Mouse (Mus musculus): ENCODE data around the gene Tmem216. TPM values are rescaled to one million over a fixed set of nuclear protein-coding genes. Genes with fewer than 3 reads are reported as not detected.
A peak's percentile ranks its signal among the peaks of the same experiment; 100 is the strongest.

Gene Tmem216
- polyA plus RNA-seq, 1 experiment from 2014 or later, result 68.6 TPM

GRCm38 (mm10) chr19:10587231-10587630, 31.2 kb upstream of the Tmem216 start:
- Histone ChIP-seq H3K4me3 (no peak overlapping the region), H3K27ac (replicated peaks) (no peak overlapping the region), H3K27me3 (replicated peaks; ENCODE audit: low read depth, poor library complexity, severe bottlenecking) (no peaks in the 10 kb centered on the region), H3K36me3 (replicated peaks) (peaks cover 20% of the 10 kb centered on the region), H3K9me3 (no peaks in the 10 kb centered on the region), H3K4me1 (peaks cover 13% of the 10 kb centered on the region)
- 82% methylated on average over 8 of the region's 8 CpGs for WGBS
- no peak for DNase-seq (ENCODE audit: low spot score)

GRCm38 (mm10) chr19:10585112-10585511, 29.1 kb upstream of the Tmem216 start:
- Histone ChIP-seq H3K4me3 (no peak overlapping the region), H3K4me1 (peaks cover 13% of the 10 kb centered on the region), H3K27ac (replicated peaks) (no peak overlapping the region), H3K27me3 (replicated peaks; ENCODE audit: low read depth, poor library complexity, severe bottlenecking) (no peaks in the 10 kb centered on the region), H3K36me3 (replicated peaks) (peaks cover 12% of the 10 kb centered on the region; the same call in 1 of the 2 replicates), H3K9me3 (no peaks in the 10 kb centered on the region)
- DNase-seq (ENCODE audit: low spot score), result no peak
- 84% methylated on average over 8 of the region's 8 CpGs for WGBS

GRCm38 (mm10) chr19:10583550-10584146, 27.6 kb upstream of the Tmem216 start:
- Histone ChIP-seq H3K4me3 (no peak overlapping the region), H3K9me3 (no peaks in the 10 kb centered on the region), H3K27ac (replicated peaks) (no peak overlapping the region), H3K36me3 (replicated peaks) (peaks cover 7% of the 10 kb centered on the region; the same call in 1 of the 2 replicates), H3K27me3 (replicated peaks; ENCODE audit: low read depth, poor library complexity, severe bottlenecking) (no peaks in the 10 kb centered on the region), H3K4me1 (peaks cover 4% of the 10 kb centered on the region; the same call in 1 of the 2 replicates)
- no peak for DNase-seq (ENCODE audit: low spot score)
- 88% methylated on average over 7 of the region's 7 CpGs for WGBS

GRCm38 (mm10) chr19:10581984-10582383, 25.9 kb upstream of the Tmem216 start:
- Histone ChIP-seq H3K36me3 (replicated peaks) (peaks cover 4% of the 10 kb centered on the region; the same call in 1 of the 2 replicates), H3K4me1 (peaks cover 14% of the 10 kb centered on the region), H3K4me3 (no peak overlapping the region), H3K27ac (replicated peaks) (no peak overlapping the region), H3K9me3 (no peaks in the 10 kb centered on the region), H3K27me3 (replicated peaks; ENCODE audit: low read depth, poor library complexity, severe bottlenecking) (no peaks in the 10 kb centered on the region)
- 83% methylated on average over 6 of the region's 6 CpGs for WGBS
- no peak for DNase-seq (ENCODE audit: low spot score)

GRCm38 (mm10) chr19:10580761-10581160, 24.7 kb upstream of the Tmem216 start:
- Histone ChIP-seq H3K9me3 (no peaks in the 10 kb centered on the region), H3K27me3 (replicated peaks; ENCODE audit: low read depth, poor library complexity, severe bottlenecking) (no peaks in the 10 kb centered on the region), H3K27ac (replicated peaks) (no peak overlapping the region), H3K36me3 (replicated peaks) (peaks cover 4% of the 10 kb centered on the region; the same call in 1 of the 2 replicates), H3K4me3 (no peak overlapping the region), H3K4me1 (peaks cover 21% of the 10 kb centered on the region)
- 81% methylated on average over 3 of the region's 3 CpGs for WGBS
- DNase-seq (ENCODE audit: low spot score), result no peak

GRCm38 (mm10) chr19:10580102-10580501, 24.1 kb upstream of the Tmem216 start:
- Histone ChIP-seq H3K27ac (replicated peaks) (no peak overlapping the region), H3K4me3 (no peak overlapping the region), H3K9me3 (no peaks in the 10 kb centered on the region), H3K4me1 (peaks cover 21% of the 10 kb centered on the region), H3K36me3 (replicated peaks) (peaks cover 6% of the 10 kb centered on the region), H3K27me3 (replicated peaks; ENCODE audit: low read depth, poor library complexity, severe bottlenecking) (no peaks in the 10 kb centered on the region)
- WGBS, result 84% methylated on average over 3 of the region's 3 CpGs
- no peak for DNase-seq (ENCODE audit: low spot score)

- H3K4me3 ChIP-seq, result peak within 1 kb of the TSS; percentile 79
- H3K4me1 ChIP-seq, result peaks cover 21% of the 10 kb centered on the region
- peak within 1 kb of the TSS; percentile 90 for H3K27ac ChIP-seq (replicated peaks)
- no peaks in the 10 kb centered on the region for H3K9me3 ChIP-seq
- H3K27me3 ChIP-seq (replicated peaks; ENCODE audit: low read depth, poor library complexity, severe bottlenecking), result no peaks in the 10 kb centered on the region
- H3K36me3 ChIP-seq (replicated peaks), result peaks cover 34% of the 10 kb centered on the region
- under 1% methylated on average over 44 of the region's 44 CpGs for WGBS
- DNase-seq (ENCODE audit: low spot score), result peak; percentile 92
Measured at GRCm38 (mm10) chr19:10576690-10577561, 20.9 kb upstream of the Tmem216 start, which contains the start of the genes Cyb561a3 and Tmem138. Gene Cyb561a3 (plus strand): TSS chr19:10577172. Gene Tmem138 (minus strand): TSS chr19:10577362.

GRCm38 (mm10) chr19:10569627-10570026, 13.6 kb upstream of the Tmem216 start:
- Histone ChIP-seq H3K9me3 (no peaks in the 10 kb centered on the region), H3K36me3 (replicated peaks) (peaks cover 64% of the 10 kb centered on the region), H3K27ac (replicated peaks) (no peak overlapping the region), H3K4me3 (no peak overlapping the region), H3K4me1 (no peaks in the 10 kb centered on the region), H3K27me3 (replicated peaks; ENCODE audit: low read depth, poor library complexity, severe bottlenecking) (no peaks in the 10 kb centered on the region)
- DNase-seq (ENCODE audit: low spot score), result no peak
- 94% methylated on average over 6 of the region's 6 CpGs for WGBS

GRCm38 (mm10) chr19:10565217-10565616, 9.2 kb upstream of the Tmem216 start:
- H3K9me3 ChIP-seq, result no peaks in the 10 kb centered on the region
- peaks cover 13% of the 10 kb centered on the region for H3K4me1 ChIP-seq
- H3K36me3 ChIP-seq (replicated peaks), result peaks cover 20% of the 10 kb centered on the region
- no peaks in the 10 kb centered on the region for H3K27me3 ChIP-seq (replicated peaks; ENCODE audit: low read depth, poor library complexity, severe bottlenecking)
- 84% methylated on average over 4 of the region's 4 CpGs for WGBS
- H3K27ac ChIP-seq (replicated peaks), result no peak overlapping the region
- no peak for DNase-seq (ENCODE audit: low spot score)
- no peak overlapping the region for H3K4me3 ChIP-seq

GRCm38 (mm10) chr19:10564278-10564677, 8.2 kb upstream of the Tmem216 start:
- Histone ChIP-seq H3K9me3 (no peaks in the 10 kb centered on the region), H3K4me3 (no peak overlapping the region), H3K27ac (replicated peaks) (no peak overlapping the region), H3K36me3 (replicated peaks) (peaks cover 11% of the 10 kb centered on the region), H3K4me1 (peaks cover 13% of the 10 kb centered on the region), H3K27me3 (replicated peaks; ENCODE audit: low read depth, poor library complexity, severe bottlenecking) (no peaks in the 10 kb centered on the region)
- 80% methylated on average over 6 of the region's 6 CpGs for WGBS
- no peak for DNase-seq (ENCODE audit: low spot score)

- peak overlapping the region; percentile 72 for H3K27ac ChIP-seq (replicated peaks)
- DNase-seq (ENCODE audit: low spot score), result no peak
- 40% methylated on average over 5 of the region's 5 CpGs for WGBS
Measured at GRCm38 (mm10) chr19:10562351-10562750, 6.3 kb upstream of the Tmem216 start.

GRCm38 (mm10) chr19:10561558-10562314, 5.7 kb upstream of the Tmem216 start:
- Histone ChIP-seq H3K9me3 (no peaks in the 10 kb centered on the region), H3K4me3 (no peak overlapping the region), H3K36me3 (replicated peaks) (no peaks in the 10 kb centered on the region), H3K27me3 (replicated peaks; ENCODE audit: low read depth, poor library complexity, severe bottlenecking) (no peaks in the 10 kb centered on the region), H3K4me1 (peaks cover 13% of the 10 kb centered on the region), H3K27ac (replicated peaks) (peak overlapping the region; percentile 72)
- 46% methylated on average over 6 of the region's 6 CpGs for WGBS
- DNase-seq (ENCODE audit: low spot score), result peak; percentile 34

More at GRCm38 (mm10) chr19:10562351-10562750, 6.3 kb upstream of the Tmem216 start:
- no peaks in the 10 kb centered on the region for H3K27me3 ChIP-seq (replicated peaks; ENCODE audit: low read depth, poor library complexity, severe bottlenecking)
- peaks cover 13% of the 10 kb centered on the region for H3K4me1 ChIP-seq
- H3K9me3 ChIP-seq, result no peaks in the 10 kb centered on the region
- no peak overlapping the region for H3K4me3 ChIP-seq
- 0 out of 2 replicates have a peak, but pooled peaks cover under 1% of the 10 kb centered on the region for H3K36me3 ChIP-seq (replicated peaks)
